Mouse (Mus musculus) heart, embryonic 14.5 days (tissue): ENCODE data around the gene Gm10803. TPM values are rescaled to one million over a fixed set of nuclear protein-coding genes. Genes with fewer than 3 reads are reported as not detected.

Experiments
- ATAC-seq: fragments of 200-750 bp; cut with Nextera tagmentation; 2 replicates; pipeline ENCODE4 v1.8.0; 2017; ENCODE audit warnings: low read depth, moderate TSS enrichment; ENCODE audit not compliant: insufficient number of reproducible peaks, insufficient read depth, low FRiP score
- H3K27ac ChIP-seq, 2 experiments: fragments of 200-500 bp in 1 of 2; fragments of 300-500 bp in 1 of 2; sonication (generic) in 1 of 2; replicated peaks in 1 of 2; 2 replicates each; pipeline ENCODE4 v1.5.1; 2012 to 2014; ENCODE audit warnings: low read depth in 2 of 2, low read length in 2 of 2, control low read depth in 1 of 2, mild to moderate bottlenecking in 1 of 2, mixed read lengths in 1 of 2; ENCODE audit not compliant: control insufficient read depth in 1 of 2, insufficient read depth in 1 of 2
- H3K27me3 ChIP-seq: fragments of 300-500 bp; sonication (generic); 2 replicates; pipeline ENCODE4 v1.6.1; 2014; ENCODE audit warnings: mild to moderate bottlenecking, low read length, control low read depth; ENCODE audit not compliant: control insufficient read depth, insufficient read depth
- H3K36me3 ChIP-seq: fragments of 300-500 bp; sonication (generic); 2 replicates; pipeline ENCODE4 v1.6.1; 2014; ENCODE audit warnings: mild to moderate bottlenecking, control low read depth, low read length, mixed read lengths; ENCODE audit not compliant: control insufficient read depth, insufficient read depth
- H3K4me1 ChIP-seq, 2 experiments: fragments of 200-500 bp in 1 of 2; fragments of 300-500 bp in 1 of 2; sonication (generic) in 1 of 2; 2 replicates each; pipeline ENCODE4 v1.6.1; 2012 to 2014; ENCODE audit warnings: low read length in 2 of 2, control low read depth in 1 of 2, mixed read lengths in 1 of 2; ENCODE audit not compliant: control insufficient read depth in 2 of 2, insufficient read depth in 2 of 2
- H3K4me2 ChIP-seq: fragments of 300-500 bp; sonication (generic); 2 replicates; pipeline ENCODE4 v1.6.1; 2014; ENCODE audit warnings: mild to moderate bottlenecking, low read length
- H3K4me3 ChIP-seq, 2 experiments: fragments of 200-500 bp in 1 of 2; fragments of 300-500 bp in 1 of 2; sonication (generic) in 1 of 2; 2 replicates each; pipeline ENCODE4 v1.5.1; 2012 to 2014; ENCODE audit warnings: low read length in 2 of 2, mild to moderate bottlenecking in 2 of 2, control low read depth in 1 of 2, low read depth in 1 of 2, moderate library complexity in 1 of 2; ENCODE audit not compliant: control insufficient read depth in 1 of 2, insufficient read depth in 1 of 2
- H3K9ac ChIP-seq: fragments of 300-500 bp; sonication (generic); 2 replicates; pipeline ENCODE4 v1.6.1; 2014; ENCODE audit warnings: mild to moderate bottlenecking, low read length
- H3K9me3 ChIP-seq: fragments of 300-500 bp; sonication (generic); 2 replicates; pipeline ENCODE4 v1.6.1; 2016; ENCODE audit warnings: low read length, control low read depth; ENCODE audit not compliant: control insufficient read depth
- WGBS: fragments of 180-500 bp; shearing (Covaris S2); extraction: QIAGEN DNeasy Blood & Tissue Kit; methylation state at CpG from one replicate; pipeline ENCODE4 v1.1.7; 2014; 5-methylcytosine and 5-hydroxymethylcytosine counted together
- polyA plus RNA-seq: library from polyadenylated mRNA; unstranded; fragments of >200 nt; fragmentation: Nextera tagmentation; extraction: Ambion mirVana; gene quantifications from 2 replicates; pipeline ENCODE4 v1.2.1, GENCODE M21; 2014

Gm10803 gene
- polyA plus RNA-seq, 1 experiment from 2014 or later = not detected

DNA sequence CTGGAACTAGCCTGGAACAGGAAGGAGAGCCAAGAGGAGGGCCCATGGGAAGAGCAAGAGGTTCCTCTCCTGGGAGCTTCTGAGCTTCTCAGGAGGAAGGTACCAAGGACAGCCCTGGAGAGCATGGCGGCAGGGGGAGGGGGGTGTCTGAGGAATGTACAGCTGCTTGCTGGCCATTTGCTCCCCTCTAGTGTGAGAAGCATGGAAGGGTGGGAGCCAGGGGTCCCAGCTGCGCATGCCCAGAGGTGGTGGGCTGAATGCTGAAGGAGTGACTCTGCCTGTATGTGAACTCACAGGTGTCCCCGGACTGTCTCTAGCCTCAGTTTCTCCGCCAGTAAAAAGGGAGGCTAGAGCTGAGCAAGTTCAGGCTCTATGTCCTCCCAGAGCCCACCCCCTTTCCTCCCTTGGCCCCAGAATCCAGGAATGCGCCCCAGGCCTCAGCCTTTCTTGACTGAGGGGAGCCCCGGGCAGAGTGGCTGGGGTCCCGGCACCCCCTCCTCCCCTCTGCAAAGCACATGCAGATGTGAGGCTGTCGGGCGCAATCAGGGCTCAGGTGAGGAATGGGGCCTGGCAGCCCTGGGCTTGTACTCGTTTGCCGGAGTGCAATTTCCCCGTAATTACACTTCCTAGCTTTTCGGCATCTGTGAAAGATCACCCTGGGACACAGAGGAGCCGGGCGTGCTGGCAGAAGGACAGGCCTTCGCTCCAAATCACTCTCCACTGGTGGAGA lies 35.2 kb upstream of the Gm10803 start:
- H3K9ac ChIP-seq = no peak overlapping the region
- WGBS = 74% methylated on average over 16 of the region's 16 CpGs
- no peak overlapping the region for H3K27ac ChIP-seq

DNA sequence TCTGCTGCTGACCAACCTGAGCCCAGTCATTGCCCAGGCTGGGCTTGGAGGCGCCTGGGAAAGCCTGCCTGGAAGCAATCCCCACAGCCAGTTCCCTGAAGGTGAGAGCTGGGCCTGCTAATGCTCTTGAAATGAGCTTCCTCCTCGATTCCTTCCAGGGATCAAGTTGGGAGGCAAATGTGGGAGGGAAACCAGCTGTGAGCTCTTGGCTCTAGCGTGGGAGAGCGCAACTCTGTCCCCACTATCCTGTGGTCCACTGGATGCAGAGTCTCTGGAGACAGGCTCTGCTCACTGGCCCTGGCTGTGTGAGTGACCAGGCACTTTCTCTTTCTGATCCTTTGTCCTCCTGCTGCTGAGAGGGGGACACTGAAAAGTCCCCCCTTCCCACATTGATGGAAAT lies 30.8 kb upstream of the Gm10803 start:
- H3K27ac ChIP-seq = no peak overlapping the region
- no peaks in the 10 kb centered on the region for H3K27me3 ChIP-seq
- no peaks in the 10 kb centered on the region for H3K9me3 ChIP-seq
- ATAC-seq = no peak
- 51% methylated on average over 4 of the region's 4 CpGs for WGBS
- no peaks in the 10 kb centered on the region for H3K36me3 ChIP-seq
- no peaks in the 10 kb centered on the region for H3K4me1 ChIP-seq
- H3K4me2 ChIP-seq = no peak overlapping the region
- H3K4me3 ChIP-seq = no peak overlapping the region
- no peak overlapping the region for H3K9ac ChIP-seq

More for the DNA sequence above, 35.2 kb upstream of the Gm10803 start:
- Histone ChIP-seq H3K4me3 (no peak overlapping the region), H3K27me3 (0 out of 2 replicates have a peak, but pooled peaks cover 2% of the 10 kb centered on the region), H3K4me2 (no peak overlapping the region), H3K9me3 (no peaks in the 10 kb centered on the region), H3K36me3 (no peaks in the 10 kb centered on the region), H3K4me1 (peaks cover 3 to 7% of the 10 kb centered on the region in 2 experiments; a peak in 2 of 4 replicates)
- no peak for ATAC-seq

DNA sequence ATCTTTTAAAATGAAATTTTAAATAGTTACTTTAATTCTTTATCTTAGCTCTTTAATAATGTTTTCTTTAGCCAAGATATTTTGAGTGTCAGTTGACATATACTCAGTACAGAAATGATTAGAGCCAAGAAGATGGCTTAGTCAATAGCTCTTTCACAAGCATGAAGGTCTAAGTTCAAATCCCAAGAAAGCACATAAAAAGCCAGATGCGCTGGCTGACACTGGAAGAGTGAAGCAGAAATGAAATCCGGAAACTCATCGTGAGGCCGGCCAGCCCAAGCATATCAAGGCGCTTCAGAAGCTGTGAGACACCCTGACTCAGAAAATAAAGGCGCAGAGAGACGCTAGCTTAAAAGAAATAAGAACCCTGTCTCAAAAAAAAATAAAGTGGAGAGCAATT lies 26.5 kb upstream of the Gm10803 start:
- Histone ChIP-seq H3K4me1 (peaks cover 9 to 12% of the 10 kb centered on the region in 2 experiments), H3K9ac (no peak overlapping the region), H3K4me2 (no peak overlapping the region), H3K27ac (no peak overlapping the region), H3K36me3 (no peaks in the 10 kb centered on the region), H3K27me3 (no peaks in the 10 kb centered on the region), H3K9me3 (no peaks in the 10 kb centered on the region), H3K4me3 (no peak overlapping the region)
- WGBS = 91% methylated on average over 7 of the region's 7 CpGs
- ATAC-seq = no peak

DNA sequence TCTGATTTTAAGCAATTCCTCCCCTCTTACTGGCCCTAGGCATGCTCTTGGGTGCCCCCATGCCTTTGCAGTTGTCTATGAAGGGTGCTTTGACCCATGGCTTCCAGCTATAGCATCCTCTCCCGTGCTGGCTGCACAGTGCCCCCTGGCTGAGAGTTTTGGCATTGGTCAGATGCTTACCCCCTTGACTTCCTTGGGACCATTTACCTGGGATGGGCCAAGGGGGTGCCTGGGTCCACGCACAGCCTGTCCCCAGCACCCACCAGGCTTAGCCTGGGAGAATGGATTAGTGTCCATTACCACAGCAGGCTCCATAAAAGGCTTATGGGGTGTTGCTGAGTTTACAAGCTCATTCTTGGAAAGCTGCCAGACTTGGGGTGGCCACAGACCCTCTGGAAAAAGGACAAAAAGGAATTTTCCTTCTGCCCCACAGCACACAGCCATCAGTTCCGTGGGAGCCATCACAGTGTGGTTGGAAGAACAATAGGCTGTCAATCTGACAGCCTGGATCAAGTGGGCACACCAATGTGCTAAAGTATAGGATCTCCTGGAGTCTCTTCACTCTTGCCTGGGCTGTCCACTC lies 22.9 kb upstream of the Gm10803 start:
- H3K9ac ChIP-seq = no peak overlapping the region
- no peak for ATAC-seq
- H3K27me3 ChIP-seq = no peaks in the 10 kb centered on the region
- 54% methylated on average over 3 of the region's 3 CpGs for WGBS
- no peak overlapping the region for H3K4me2 ChIP-seq
- peaks cover 9 to 12% of the 10 kb centered on the region in 2 experiments for H3K4me1 ChIP-seq
- H3K27ac ChIP-seq = no peak overlapping the region
- H3K4me3 ChIP-seq = no peak overlapping the region
- H3K9me3 ChIP-seq = no peaks in the 10 kb centered on the region
- H3K36me3 ChIP-seq = no peaks in the 10 kb centered on the region

DNA sequence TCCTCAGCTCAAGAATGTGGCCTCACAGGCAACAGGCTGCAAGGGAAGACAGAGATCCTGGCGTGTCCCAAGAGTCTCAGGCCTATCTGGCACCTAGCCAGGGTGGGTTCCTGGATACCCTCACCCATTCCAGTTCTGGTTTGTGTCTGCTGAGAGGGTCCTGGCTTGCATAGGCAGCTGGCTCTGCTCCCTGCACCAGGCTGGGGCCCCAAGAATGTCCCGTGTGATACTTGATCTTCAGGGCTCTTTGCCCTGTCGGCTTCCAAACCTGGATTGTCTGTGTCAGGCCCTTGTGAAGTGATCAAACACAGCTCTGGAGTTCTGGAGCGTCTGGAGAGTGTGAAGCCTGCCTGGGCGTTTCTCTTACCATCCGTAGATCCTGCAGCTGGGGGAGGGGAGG lies 22.2 kb upstream of the Gm10803 start:
- 0 out of 2 replicates have a peak, but pooled peaks have one; percentile 20 for ATAC-seq
- Histone ChIP-seq H3K27ac (no peak overlapping the region), H3K9ac (no peak overlapping the region)

DNA sequence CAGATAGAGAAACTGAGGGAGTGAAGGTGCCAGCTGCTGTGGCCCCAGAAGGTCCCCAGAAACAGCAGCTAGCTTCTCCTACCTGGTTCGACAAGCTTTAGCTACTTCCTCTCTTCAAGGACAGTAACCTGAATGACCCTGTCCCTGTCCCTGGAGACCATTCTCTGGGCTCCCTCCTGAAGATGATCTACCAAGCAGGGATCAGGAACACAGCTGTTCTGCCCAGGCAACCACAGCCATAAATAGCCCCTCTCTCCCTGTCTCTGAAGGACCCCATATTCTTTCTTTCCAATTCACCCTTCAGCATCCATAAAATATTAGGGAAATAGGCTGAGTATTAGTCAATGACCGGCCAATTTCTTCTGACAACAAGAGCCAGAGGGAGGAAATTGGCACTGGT lies 18.6 kb upstream of the Gm10803 start:
- ATAC-seq = no peak
- Histone ChIP-seq H3K36me3 (no peaks in the 10 kb centered on the region), H3K9ac (no peak overlapping the region), H3K4me3 (no peak overlapping the region), H3K27me3 (no peaks in the 10 kb centered on the region), H3K27ac (no peak overlapping the region), H3K4me2 (no peak overlapping the region), H3K4me1 (peaks cover 9 to 12% of the 10 kb centered on the region in 2 experiments), H3K9me3 (no peaks in the 10 kb centered on the region)
- WGBS = 77% methylated on average over 2 of the region's 2 CpGs

More for the DNA sequence above, 22.2 kb upstream of the Gm10803 start:
- Histone ChIP-seq H3K9me3 (no peaks in the 10 kb centered on the region), H3K27me3 (no peaks in the 10 kb centered on the region), H3K36me3 (no peaks in the 10 kb centered on the region), H3K4me1 (peaks cover 9 to 12% of the 10 kb centered on the region in 2 experiments), H3K4me3 (no peak overlapping the region), H3K4me2 (no peak overlapping the region)
- WGBS = 9% methylated on average over 6 of the region's 6 CpGs

DNA sequence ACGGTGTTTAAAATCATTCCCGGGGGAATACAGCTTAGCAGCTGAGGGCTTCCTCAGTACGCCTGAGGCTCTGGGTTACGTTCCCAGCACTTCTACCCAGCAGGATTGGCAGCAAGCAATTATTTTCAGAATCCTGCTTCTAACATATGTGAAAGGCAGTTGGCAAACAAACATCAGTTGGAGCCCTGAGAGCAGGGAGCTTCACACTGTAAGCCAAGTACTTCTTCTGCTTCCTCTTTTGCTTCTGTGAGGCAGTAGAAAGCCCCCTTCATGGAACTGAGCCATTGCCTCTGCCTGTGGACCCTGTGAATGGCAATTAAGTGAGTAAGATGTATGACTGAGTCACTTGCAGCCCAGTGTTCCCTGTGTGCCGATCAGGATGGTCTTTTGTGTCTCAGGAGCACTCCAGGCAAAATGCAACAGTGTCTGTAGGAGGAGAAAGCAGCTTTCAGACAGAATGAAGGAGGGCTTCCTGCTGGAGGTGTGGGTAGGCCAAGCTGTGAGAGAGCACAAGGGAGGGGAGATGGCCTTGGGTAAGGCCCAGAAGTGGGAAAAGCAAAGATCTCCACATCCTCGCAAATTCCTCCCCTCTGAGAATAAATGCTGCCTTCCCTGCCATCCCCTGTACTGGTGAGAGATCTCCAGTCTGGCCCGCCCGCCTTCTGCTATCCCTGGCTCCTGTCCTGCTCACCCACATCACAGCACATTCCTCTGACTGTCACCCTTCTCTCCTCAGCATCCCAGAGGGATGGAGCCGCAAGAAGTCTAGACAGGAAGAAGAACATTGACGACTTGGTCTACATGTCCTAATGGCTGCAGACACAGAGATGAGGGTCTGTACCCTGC lies 7.5 kb upstream of the Gm10803 start:
- 62% methylated on average over 10 of the region's 10 CpGs for WGBS
- H3K4me1 ChIP-seq = no peaks in the 10 kb centered on the region

More for the DNA sequence above, 7.5 kb upstream of the Gm10803 start:
- Histone ChIP-seq H3K9ac (no peak overlapping the region), H3K36me3 (no peaks in the 10 kb centered on the region), H3K27me3 (no peaks in the 10 kb centered on the region), H3K9me3 (no peaks in the 10 kb centered on the region), H3K4me2 (no peak overlapping the region), H3K27ac (no peak overlapping the region), H3K4me3 (no peak overlapping the region)
- no peak for ATAC-seq
